Mouse (Mus musculus) neural tube, embryonic 13.5 days (tissue): ENCODE data around the gene Hras. TPM values are rescaled to one million over a fixed set of nuclear protein-coding genes. Genes with fewer than 3 reads are reported as not detected.

Source experiments
- ATAC-seq: fragments of 200-750 bp; cut with Nextera tagmentation; 2 replicates; pipeline ENCODE4 v1.8.0; 2017; ENCODE audit warnings: low read depth, mild to moderate bottlenecking, moderate TSS enrichment, moderate library complexity
- H3K27ac ChIP-seq: fragments of 300-500 bp; sonication (generic); replicated peaks from 2 replicates; pipeline ENCODE4 v1.5.1; 2015; ENCODE audit warnings: moderate library complexity, mild to moderate bottlenecking, inconsistent platforms
- H3K27me3 ChIP-seq: fragments of 300-500 bp; sonication (generic); 2 replicates; pipeline ENCODE4 v1.6.1; 2015; ENCODE audit warnings: mild to moderate bottlenecking, inconsistent platforms
- H3K36me3 ChIP-seq: fragments of 300-500 bp; sonication (generic); 2 replicates; pipeline ENCODE4 v1.6.1; 2015; ENCODE audit warnings: mild to moderate bottlenecking, inconsistent platforms
- H3K4me1 ChIP-seq: fragments of 300-500 bp; sonication (generic); replicated peaks from 2 replicates; pipeline ENCODE4 v1.6.1; 2015; ENCODE audit warnings: inconsistent platforms
- H3K4me2 ChIP-seq: fragments of 300-500 bp; sonication (generic); 2 replicates; pipeline ENCODE4 v1.6.1; 2015; ENCODE audit warnings: inconsistent platforms, mild to moderate bottlenecking, moderate library complexity
- H3K4me3 ChIP-seq: fragments of 300-500 bp; sonication (generic); 2 replicates; pipeline ENCODE4 v1.5.1; 2015; ENCODE audit warnings: mild to moderate bottlenecking, inconsistent platforms
- H3K9ac ChIP-seq: fragments of 300-500 bp; sonication (generic); 2 replicates; pipeline ENCODE4 v1.6.1; 2015; ENCODE audit warnings: moderate library complexity, mild to moderate bottlenecking, inconsistent platforms
- H3K9me3 ChIP-seq: fragments of 300-500 bp; sonication (generic); 2 replicates; pipeline ENCODE4 v1.6.1; 2016; ENCODE audit warnings: inconsistent platforms
- WGBS: fragments of 180-500 bp; shearing (Covaris S2); methylation state at CpG from one replicate; pipeline ENCODE4 v1.1.7; 2015; 5-methylcytosine and 5-hydroxymethylcytosine counted together
- polyA plus RNA-seq: library from polyadenylated mRNA; unstranded; fragments of >200 nt; fragmentation: Nextera tagmentation; extraction: Ambion mirVana; gene quantifications from 2 replicates; pipeline ENCODE4 v1.2.1, GENCODE M21; 2015

Hras gene
- polyA plus RNA-seq: 130 and 139 TPM in 2 replicates

DNA sequence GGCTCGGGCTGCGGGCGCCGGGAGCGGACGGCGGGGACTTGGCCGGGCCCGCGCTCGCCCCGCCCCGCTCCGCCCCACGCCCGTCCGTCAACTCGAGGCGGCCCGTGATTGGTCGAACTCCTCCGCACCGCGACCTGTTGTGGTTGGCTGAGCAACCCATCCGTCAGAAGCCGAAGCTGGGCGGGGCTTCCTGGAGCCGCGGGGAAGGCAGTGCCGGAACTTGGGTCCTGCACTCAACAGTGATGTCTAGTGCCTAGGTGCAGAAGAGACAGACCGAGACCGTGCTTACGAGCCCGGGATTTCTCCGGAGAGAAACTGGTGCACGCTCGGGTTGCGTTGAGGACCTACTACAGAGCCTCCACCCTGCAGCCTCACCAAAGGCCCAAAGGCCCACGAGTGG is at the start of gene Hras, which contains the start of gene Lrrc56:
Gene Hras (minus strand): TSS at position 58 of the 400 bp plus-strand sequence.
Gene Lrrc56 (plus strand): TSS at position 210 of the 400 bp plus-strand sequence.
- Histone ChIP-seq H3K4me3 (peak within 1 kb of the TSS; percentile 83), H3K27me3 (no peaks in the 10 kb centered on the region), H3K9me3 (no peaks in the 10 kb centered on the region), H3K4me2 (peak within 1 kb of the TSS; percentile 98), H3K27ac (peak within 1 kb of the TSS; percentile 88), H3K36me3 (peaks cover 37% of the 10 kb centered on the region), H3K4me1 (peaks cover 33% of the 10 kb centered on the region), H3K9ac (peak within 1 kb of the TSS; percentile 95)
- 0% methylated on average over 38 of the region's 39 CpGs for WGBS
- peak; percentile 95 for ATAC-seq

GRCm38 (mm10) chr7:141231551-141231950 is 37.7 kb upstream of the Hras start:
- ATAC-seq: no peak
- Histone ChIP-seq H3K4me1 (peaks cover 26% of the 10 kb centered on the region), H3K9ac (no peak overlapping the region), H3K36me3 (peaks cover 60% of the 10 kb centered on the region), H3K4me2 (no peak overlapping the region), H3K4me3 (no peak overlapping the region), H3K27me3 (no peaks in the 10 kb centered on the region), H3K9me3 (no peaks in the 10 kb centered on the region), H3K27ac (no peak overlapping the region)
- WGBS: 96% methylated on average over 10 of the region's 10 CpGs

- H3K4me2 ChIP-seq: no peak overlapping the region
- H3K27ac ChIP-seq: no peak overlapping the region
These were observed 37.3 kb upstream of the Hras start for GRCm38 (mm10) chr7:141231111-141231510.

GRCm38 (mm10) chr7:141230570-141230969 is 36.8 kb upstream of the Hras start:
- Histone ChIP-seq H3K4me2 (peak overlapping the region; percentile 85), H3K27me3 (no peaks in the 10 kb centered on the region), H3K4me1 (peaks cover 26% of the 10 kb centered on the region), H3K27ac (no peak overlapping the region), H3K9me3 (no peaks in the 10 kb centered on the region), H3K36me3 (peaks cover 52% of the 10 kb centered on the region), H3K9ac (peak overlapping the region; percentile 50; the same call in 1 of the 2 replicates), H3K4me3 (no peak overlapping the region; the same call in 1 of the 2 replicates)
- WGBS: 94% methylated on average over 4 of the region's 4 CpGs
- ATAC-seq: no peak

More at GRCm38 (mm10) chr7:141231111-141231510, 37.3 kb upstream of the Hras start:
- no peaks in the 10 kb centered on the region for H3K9me3 ChIP-seq
- no peak overlapping the region for H3K9ac ChIP-seq
- H3K36me3 ChIP-seq: peaks cover 57% of the 10 kb centered on the region
- H3K27me3 ChIP-seq: no peaks in the 10 kb centered on the region
- no peak for ATAC-seq
- H3K4me1 ChIP-seq: peaks cover 26% of the 10 kb centered on the region
- no peak overlapping the region for H3K4me3 ChIP-seq
- 94% methylated on average over 3 of the region's 3 CpGs for WGBS

DNA sequence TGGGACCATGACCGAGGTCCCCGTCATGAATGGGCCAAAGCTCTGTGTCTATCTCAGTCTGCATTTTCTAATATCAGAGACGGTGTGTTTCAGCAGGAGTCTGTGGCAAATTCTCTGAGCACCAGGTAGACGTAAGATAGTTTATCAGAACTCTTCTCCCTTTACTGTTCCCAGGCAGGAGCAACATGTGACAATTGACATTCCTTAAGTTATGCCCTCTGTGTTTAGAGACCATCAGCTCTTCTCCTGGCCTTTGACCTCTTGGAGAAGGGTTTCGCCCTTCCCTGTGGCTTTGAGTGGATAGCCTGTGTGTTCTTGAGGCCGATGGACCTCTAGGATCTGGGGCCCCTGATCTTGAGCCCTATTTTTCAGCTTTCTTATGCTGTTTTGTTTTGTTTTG is 35.9 kb upstream of the Hras start:
- 70% methylated on average over 6 of the region's 6 CpGs for WGBS
- Histone ChIP-seq H3K36me3 (peaks cover 43% of the 10 kb centered on the region), H3K4me2 (peak overlapping the region; percentile 85), H3K9me3 (no peaks in the 10 kb centered on the region), H3K4me1 (peaks cover 26% of the 10 kb centered on the region), H3K4me3 (peak overlapping the region; percentile 99), H3K9ac (peak overlapping the region; percentile 96), H3K27ac (no peak overlapping the region), H3K27me3 (no peaks in the 10 kb centered on the region)
- no peak for ATAC-seq

- H3K9me3 ChIP-seq: no peaks in the 10 kb centered on the region
- H3K27me3 ChIP-seq: no peaks in the 10 kb centered on the region
- H3K4me1 ChIP-seq: peaks cover 26% of the 10 kb centered on the region
- H3K36me3 ChIP-seq: peaks cover 31% of the 10 kb centered on the region
- peak within 1 kb of the TSS; percentile 99 for H3K4me3 ChIP-seq
- peak; percentile 93 for ATAC-seq
- WGBS: under 1% methylated on average over 76 of the region's 76 CpGs
- peak within 1 kb of the TSS; percentile 97 for H3K27ac ChIP-seq
- peak within 1 kb of the TSS; percentile 96 for H3K9ac ChIP-seq
- H3K4me2 ChIP-seq: peak within 1 kb of the TSS; percentile 85
These were observed 34.7 kb upstream of the Hras start, which contains the start of gene Phrf1 for GRCm38 (mm10) chr7:141228279-141229067. Phrf1 (plus strand) TSS chr7:141228784.

DNA sequence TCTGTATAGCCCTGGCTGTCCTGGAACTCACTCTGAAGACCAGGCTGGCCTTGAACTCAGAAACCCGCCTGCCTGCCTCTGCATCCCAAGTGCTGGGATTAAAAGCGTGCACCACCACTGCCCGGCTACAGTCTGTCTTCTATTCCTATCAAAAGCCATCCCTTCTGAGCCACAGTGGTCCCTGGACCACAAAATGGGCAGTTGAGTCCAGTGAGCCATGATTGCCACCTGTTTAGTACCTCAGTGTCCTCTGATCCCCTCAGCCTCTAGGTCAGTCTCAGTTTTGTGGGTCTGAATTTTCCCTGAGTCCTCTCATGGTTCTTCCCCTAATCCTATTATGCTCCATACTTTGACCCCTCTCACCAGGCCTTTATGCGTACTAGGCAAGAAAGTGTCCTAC is 34.0 kb upstream of the Hras start:
- ATAC-seq: 0 out of 2 replicates have a peak, but pooled peaks have one; percentile 7
- 77% methylated on average over 4 of the region's 4 CpGs for WGBS
- Histone ChIP-seq H3K4me1 (peaks cover 26% of the 10 kb centered on the region), H3K4me2 (peak overlapping the region; percentile 85), H3K4me3 (peak overlapping the region; percentile 99), H3K36me3 (peaks cover 24% of the 10 kb centered on the region), H3K27me3 (no peaks in the 10 kb centered on the region), H3K9me3 (no peaks in the 10 kb centered on the region), H3K9ac (no peak overlapping the region), H3K27ac (peak overlapping the region; percentile 97; the same call in 1 of the 2 replicates)

DNA sequence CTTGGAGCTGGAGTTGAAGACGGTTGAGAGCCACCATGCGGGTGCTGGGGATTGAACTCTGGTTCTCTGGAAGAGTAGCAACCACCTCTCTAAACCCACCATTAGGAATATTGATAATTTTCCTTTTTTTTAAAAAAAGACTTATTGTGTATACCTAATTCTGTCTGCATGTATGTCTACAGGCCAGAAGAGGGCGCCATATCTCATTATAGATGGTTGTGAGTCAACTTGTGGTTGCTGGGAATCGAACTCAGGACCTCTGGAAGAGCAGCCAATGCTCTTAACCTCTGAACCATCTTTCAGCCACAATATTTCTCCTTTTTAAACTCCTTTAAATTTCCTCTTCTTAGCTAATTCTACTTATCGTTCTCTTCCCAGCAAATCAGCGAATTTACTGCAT is 32.7 kb upstream of the Hras start:
- Histone ChIP-seq H3K9ac (no peak overlapping the region), H3K4me3 (no peak overlapping the region), H3K36me3 (peaks cover 12% of the 10 kb centered on the region), H3K27ac (no peak overlapping the region), H3K27me3 (no peaks in the 10 kb centered on the region), H3K4me1 (peaks cover 36% of the 10 kb centered on the region), H3K4me2 (no peak overlapping the region), H3K9me3 (no peaks in the 10 kb centered on the region)
- WGBS: 85% methylated on average over 6 of the region's 6 CpGs
- ATAC-seq: no peak

DNA sequence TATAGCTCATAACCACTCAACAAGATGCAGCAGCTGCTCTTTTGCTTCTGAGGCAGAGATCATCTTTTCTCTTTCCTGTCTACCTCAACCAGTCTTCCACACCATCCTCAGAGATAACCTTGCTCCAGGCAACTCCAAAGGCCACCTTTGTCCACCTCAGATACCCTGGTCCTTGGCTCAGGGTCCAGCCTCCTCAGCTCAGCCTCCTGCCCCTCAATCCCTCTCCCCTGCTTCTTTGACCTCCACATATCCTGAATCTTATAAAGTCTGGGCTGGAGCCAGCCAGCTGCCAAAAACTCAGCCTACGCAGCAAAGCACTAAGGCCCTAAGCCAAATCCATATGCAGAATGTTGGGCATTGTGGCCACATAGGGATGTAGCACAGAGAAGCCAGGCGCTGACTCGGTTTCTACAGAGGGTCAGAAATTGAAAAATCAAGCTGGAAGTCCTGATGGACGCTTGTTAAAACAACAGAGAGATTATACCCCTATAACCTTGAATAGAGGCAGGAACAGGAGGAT is 29.0 kb upstream of the Hras start:
- peaks cover 28% of the 10 kb centered on the region for H3K4me1 ChIP-seq
- peak overlapping the region; percentile 87 for H3K27ac ChIP-seq
- H3K9me3 ChIP-seq: no peaks in the 10 kb centered on the region
- H3K9ac ChIP-seq: peak overlapping the region; percentile 71; the same call in 1 of the 2 replicates
- no peak overlapping the region for H3K4me3 ChIP-seq
- ATAC-seq: no peak
- no peaks in the 10 kb centered on the region for H3K27me3 ChIP-seq
- WGBS: 92% methylated on average over 4 of the region's 4 CpGs
- H3K4me2 ChIP-seq: peak overlapping the region; percentile 69
- H3K36me3 ChIP-seq: peaks cover 5% of the 10 kb centered on the region; the same call in 1 of the 2 replicates

DNA sequence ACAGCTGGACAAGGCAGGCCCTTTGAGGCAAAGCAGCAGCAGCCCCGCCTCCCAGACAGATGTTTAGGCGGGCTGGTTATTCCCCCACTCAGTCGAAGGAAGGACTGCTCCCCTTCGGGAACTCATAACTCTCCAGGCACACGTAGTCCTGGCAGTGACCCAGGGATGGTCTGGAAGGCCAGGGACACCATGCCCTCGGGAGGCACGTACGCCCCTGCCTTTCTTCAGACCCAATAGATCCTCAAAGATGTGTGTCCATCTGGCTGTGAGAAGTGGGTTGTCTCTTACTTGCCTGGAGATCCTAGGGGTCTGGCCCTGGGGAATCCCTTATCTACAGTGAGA is 28.3 kb upstream of the Hras start:
- Histone ChIP-seq H3K27ac (peak overlapping the region; percentile 87), H3K27me3 (no peaks in the 10 kb centered on the region), H3K9me3 (no peaks in the 10 kb centered on the region), H3K4me2 (peak overlapping the region; percentile 69), H3K9ac (peak overlapping the region; percentile 71), H3K36me3 (peaks cover 9% of the 10 kb centered on the region; the same call in 1 of the 2 replicates), H3K4me1 (peaks cover 31% of the 10 kb centered on the region), H3K4me3 (peak overlapping the region; percentile 45)
- 6% methylated on average over 8 of the region's 8 CpGs for WGBS
- ATAC-seq: no peak

- peak; percentile 97 for ATAC-seq
- Histone ChIP-seq H3K4me1 (peaks cover 37% of the 10 kb centered on the region), H3K4me2 (peak overlapping the region; percentile 69), H3K36me3 (peaks cover 9% of the 10 kb centered on the region; the same call in 1 of the 2 replicates), H3K9ac (peak overlapping the region; percentile 71), H3K27ac (peak overlapping the region; percentile 87), H3K27me3 (no peaks in the 10 kb centered on the region), H3K4me3 (peak overlapping the region; percentile 45), H3K9me3 (no peaks in the 10 kb centered on the region)
- WGBS: 3% methylated on average over 44 of the region's 44 CpGs
These were observed 27.7 kb upstream of the Hras start for GRCm38 (mm10) chr7:141221249-141222125.
